Mouse (Mus musculus) embryonic facial prominence, embryonic 11.5 days (tissue): Measurements from ENCODE around the gene Eif2ak2. TPM values are rescaled to one million over a fixed set of nuclear protein-coding genes. Genes with fewer than 3 reads are reported as not detected.
A peak's percentile ranks its signal among the peaks of the same experiment; 100 is the strongest.

Experiments
- ATAC-seq: fragments of 200-750 bp; cut with Nextera tagmentation; replicated peaks from 2 replicates; pipeline ENCODE4 v1.8.0; 2017; ENCODE audit warnings: low read depth; ENCODE audit not compliant: insufficient number of reproducible peaks, low FRiP score, low TSS enrichment
- DNase-seq: peaks from one replicate; pipeline ENCODE4 v3.0.0-alpha.2; 2015; ENCODE audit warnings: low spot score
- H3K27ac ChIP-seq: fragments of 300-500 bp; sonication (generic); replicated peaks from 2 replicates; pipeline ENCODE4 v1.5.1; 2014; ENCODE audit warnings: mild to moderate bottlenecking, low read depth, low read length, control low read depth
- H3K27me3 ChIP-seq: fragments of 300-500 bp; sonication (generic); 2 replicates; pipeline ENCODE4 v1.6.1; 2014; ENCODE audit warnings: mild to moderate bottlenecking, low read length, moderate library complexity, mixed read lengths; ENCODE audit not compliant: control insufficient read depth, insufficient read depth
- H3K36me3 ChIP-seq: fragments of 300-500 bp; sonication (generic); replicated peaks from 2 replicates; pipeline ENCODE4 v1.6.1; 2014; ENCODE audit warnings: low read depth, mild to moderate bottlenecking, low read length, moderate library complexity, mixed read lengths; ENCODE audit not compliant: control insufficient read depth, insufficient read depth
- H3K4me1 ChIP-seq: fragments of 300-500 bp; sonication (generic); 2 replicates; pipeline ENCODE4 v1.6.1; 2014; ENCODE audit warnings: low read length, mixed read lengths; ENCODE audit not compliant: control insufficient read depth, insufficient read depth
- H3K4me2 ChIP-seq: fragments of 300-500 bp; sonication (generic); 2 replicates; pipeline ENCODE4 v1.6.1; 2014; ENCODE audit warnings: low read depth, mild to moderate bottlenecking, control low read depth, low read length, moderate library complexity
- H3K4me3 ChIP-seq: fragments of 300-500 bp; sonication (generic); 2 replicates; pipeline ENCODE4 v1.5.1; 2014; ENCODE audit warnings: low read depth, low read length, control low read depth
- H3K9ac ChIP-seq: fragments of 300-500 bp; sonication (generic); replicated peaks from 2 replicates; pipeline ENCODE4 v1.6.1; 2014; ENCODE audit warnings: mild to moderate bottlenecking, control low read depth, low read length
- H3K9me3 ChIP-seq: fragments of 300-500 bp; sonication (generic); replicated peaks from 2 replicates; pipeline ENCODE4 v1.6.1; 2016; ENCODE audit warnings: mild to moderate bottlenecking, low read length, inconsistent platforms, mixed read lengths; ENCODE audit not compliant: control insufficient read depth
- WGBS: fragments of 180-500 bp; shearing (Covaris S2); extraction: QIAGEN DNeasy Blood & Tissue Kit; methylation state at CpG from one replicate; pipeline ENCODE4 v1.1.7; 2014; 5-methylcytosine and 5-hydroxymethylcytosine counted together
- polyA plus RNA-seq: library from polyadenylated mRNA; unstranded; fragments of >200 nt; fragmentation: Nextera tagmentation; extraction: Ambion mirVana; gene quantifications from 2 replicates; pipeline ENCODE4 v1.2.1, GENCODE M21; 2014

Gene Eif2ak2
- polyA plus RNA-seq, 1 experiment from 2014 or later = 7.1 TPM

- Histone ChIP-seq H3K4me3 (no peak within 1 kb of the TSS), H3K4me1 (no peaks in the 10 kb centered on the region), H3K9ac (no peak within 1 kb of the TSS), H3K36me3 (no peaks in the 10 kb centered on the region), H3K27ac (no peak within 1 kb of the TSS), H3K9me3 (no peaks in the 10 kb centered on the region), H3K4me2 (no peak within 1 kb of the TSS), H3K27me3 (no peaks in the 10 kb centered on the region)
- DNase-seq = no peak
- WGBS = 82% methylated on average over 5 of the region's 5 CpGs
- no peak for ATAC-seq
Measured at GRCm38 (mm10) chr17:78906892-78907291, 24.5 kb upstream of the Eif2ak2 start, which contains the start of gene Sult6b1. Gene Sult6b1 (minus strand): TSS chr17:78906992.

DNA sequence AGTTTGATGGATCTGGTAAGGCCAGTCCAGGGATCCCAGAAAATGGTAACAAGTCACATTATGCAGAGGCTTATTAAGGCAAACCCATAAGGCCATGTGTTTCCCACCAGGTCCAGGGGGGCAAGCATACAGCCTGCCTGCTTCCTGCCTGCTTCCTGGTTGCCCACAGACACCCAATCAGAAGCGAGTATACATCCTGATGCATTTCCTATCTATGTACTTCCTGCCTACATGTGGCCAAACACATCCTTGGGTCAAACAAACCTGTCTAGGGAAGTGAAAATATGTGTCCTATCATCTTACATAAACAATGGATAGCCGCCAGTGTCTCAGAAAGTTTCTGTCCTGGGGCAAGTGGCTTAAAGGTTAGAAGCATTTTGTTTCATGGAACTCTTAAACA is 20.8 kb upstream of the Eif2ak2 start:
- Histone ChIP-seq H3K9ac (no peak overlapping the region), H3K4me2 (no peak overlapping the region), H3K27ac (no peak overlapping the region), H3K27me3 (no peaks in the 10 kb centered on the region), H3K9me3 (no peaks in the 10 kb centered on the region), H3K36me3 (no peaks in the 10 kb centered on the region), H3K4me1 (no peaks in the 10 kb centered on the region), H3K4me3 (no peak overlapping the region)
- WGBS = 88% methylated on average over 2 of the region's 2 CpGs
- DNase-seq = no peak
- ATAC-seq = no peak

DNA sequence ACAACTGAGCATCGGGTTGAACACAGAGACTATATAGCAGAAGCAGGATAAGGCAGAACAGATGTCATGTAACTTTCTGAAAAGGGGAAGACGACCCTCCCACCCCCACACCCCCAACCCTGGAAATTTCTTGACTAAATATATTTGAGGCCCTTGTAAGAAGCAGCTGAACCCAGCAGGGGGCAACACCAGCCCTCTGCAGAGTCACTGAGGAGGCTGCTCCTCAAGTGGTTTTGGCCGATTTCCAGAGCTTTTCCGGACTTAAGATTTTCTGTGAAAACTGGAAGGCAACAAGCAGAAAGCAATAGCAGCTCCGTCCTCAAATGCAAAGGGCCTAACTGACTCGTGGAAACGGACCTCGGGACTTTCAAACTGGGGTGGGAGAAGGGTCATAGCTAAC is 13.0 kb upstream of the Eif2ak2 start:
- ATAC-seq = no peak
- H3K9ac ChIP-seq = no peak overlapping the region
- no peaks in the 10 kb centered on the region for H3K36me3 ChIP-seq
- H3K4me3 ChIP-seq = no peak overlapping the region
- H3K4me1 ChIP-seq = no peaks in the 10 kb centered on the region
- no peaks in the 10 kb centered on the region for H3K9me3 ChIP-seq
- no peaks in the 10 kb centered on the region for H3K27me3 ChIP-seq
- H3K27ac ChIP-seq = no peak overlapping the region
- 39% methylated on average over 8 of the region's 8 CpGs for WGBS
- no peak overlapping the region for H3K4me2 ChIP-seq
- DNase-seq = peak; percentile 72

DNA sequence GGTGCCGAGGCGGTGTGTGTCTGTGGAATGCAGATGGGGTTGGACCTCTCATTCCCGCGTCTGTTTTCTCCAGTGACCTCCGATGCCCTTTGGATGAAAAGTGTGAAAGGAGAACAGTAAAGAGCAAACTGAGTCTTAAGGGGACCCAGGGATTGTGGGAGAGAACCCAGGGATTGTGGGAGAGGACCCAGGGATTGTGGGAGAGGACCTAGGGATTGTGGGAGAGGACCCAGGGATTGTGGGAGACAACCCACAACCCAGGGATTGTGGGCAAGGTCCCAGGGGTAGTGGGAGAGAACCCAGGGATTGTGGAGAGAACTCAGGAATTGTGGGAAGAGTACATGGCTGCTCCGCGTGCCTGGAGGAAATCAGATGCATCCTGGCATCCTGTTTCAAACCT is 12.6 kb upstream of the Eif2ak2 start:
- DNase-seq (no peak), ATAC-seq (no peak)
- whole genome bisulfite sequencing = 82% methylated on average over 7 of the region's 7 CpGs
- no peaks in the 10 kb centered on the region for H3K27me3 ChIP-seq
- no peaks in the 10 kb centered on the region for H3K9me3 ChIP-seq
- H3K4me2 ChIP-seq = no peak overlapping the region
- no peaks in the 10 kb centered on the region for H3K4me1 ChIP-seq
- H3K9ac ChIP-seq = no peak overlapping the region
- H3K4me3 ChIP-seq = no peak overlapping the region
- no peak overlapping the region for H3K27ac ChIP-seq
- H3K36me3 ChIP-seq = no peaks in the 10 kb centered on the region

DNA sequence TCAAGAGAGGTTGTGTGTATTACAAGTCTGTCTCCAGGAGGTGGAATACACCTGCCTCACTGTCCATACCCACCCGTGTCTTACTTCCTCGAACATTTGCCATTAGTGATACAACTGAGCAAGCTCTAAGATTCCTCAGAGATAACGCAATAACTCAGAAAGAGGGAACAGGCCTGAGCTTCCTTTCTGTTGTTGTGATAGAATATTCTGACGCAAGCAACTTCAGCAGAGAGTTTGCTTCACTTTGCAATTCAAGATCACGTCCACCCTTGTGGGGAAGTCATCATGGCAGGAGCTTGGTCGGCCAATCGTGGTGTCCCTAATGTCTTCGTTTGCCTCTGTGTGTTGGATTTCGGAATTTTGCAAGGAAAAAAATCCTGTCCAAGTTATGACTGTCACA is 8.6 kb upstream of the Eif2ak2 start:
- 84% methylated on average over 9 of the region's 9 CpGs for WGBS

DNA sequence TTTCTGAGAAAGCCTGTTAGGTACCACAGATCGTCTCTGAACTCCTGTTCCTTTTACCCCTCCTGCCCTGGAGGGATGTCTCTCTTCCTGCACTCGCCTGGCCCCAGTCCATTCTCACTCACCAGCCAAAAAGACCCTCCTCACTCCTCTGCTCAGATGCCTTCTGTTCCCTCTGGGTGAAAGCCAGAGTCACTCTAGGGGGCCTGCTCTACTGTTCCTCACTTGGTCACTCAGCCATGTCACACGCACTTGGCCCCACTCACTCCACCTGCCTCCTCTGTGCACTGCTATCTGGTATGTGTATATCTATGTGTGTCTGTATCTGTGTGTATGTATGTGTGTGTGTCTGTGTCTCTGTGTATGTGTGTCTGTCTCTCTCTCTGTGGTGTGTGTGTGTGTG is 6.8 kb upstream of the Eif2ak2 start:
- no peaks in the 10 kb centered on the region for H3K36me3 ChIP-seq
- no peak overlapping the region for H3K9ac ChIP-seq
- H3K9me3 ChIP-seq = no peaks in the 10 kb centered on the region
- H3K4me1 ChIP-seq = no peaks in the 10 kb centered on the region
- no peak overlapping the region for H3K27ac ChIP-seq
- H3K27me3 ChIP-seq = no peaks in the 10 kb centered on the region
- WGBS = 35% methylated on average over 3 of the region's 3 CpGs
- no peak overlapping the region for H3K4me3 ChIP-seq
- H3K4me2 ChIP-seq = no peak overlapping the region
- DNase-seq (no peak), ATAC-seq (no peak)

More for the DNA sequence above, 8.6 kb upstream of the Eif2ak2 start:
- H3K4me1 ChIP-seq = no peaks in the 10 kb centered on the region
- no peak overlapping the region for H3K4me2 ChIP-seq
- DNase-seq (no peak), ATAC-seq (no peak)
- H3K9ac ChIP-seq = no peak overlapping the region
- H3K27me3 ChIP-seq = no peaks in the 10 kb centered on the region
- H3K9me3 ChIP-seq = no peaks in the 10 kb centered on the region
- no peak overlapping the region for H3K27ac ChIP-seq
- no peaks in the 10 kb centered on the region for H3K36me3 ChIP-seq
- H3K4me3 ChIP-seq = no peak overlapping the region

- no peak overlapping the region for H3K9ac ChIP-seq
- no peaks in the 10 kb centered on the region for H3K36me3 ChIP-seq
- H3K4me1 ChIP-seq = no peaks in the 10 kb centered on the region
- H3K4me3 ChIP-seq = no peak overlapping the region
- H3K9me3 ChIP-seq = no peaks in the 10 kb centered on the region
- H3K4me2 ChIP-seq = no peak overlapping the region
- ATAC-seq (no peak), DNase-seq (no peak)
- H3K27me3 ChIP-seq = no peaks in the 10 kb centered on the region
- WGBS = 82% methylated on average over 4 of the region's 4 CpGs
- H3K27ac ChIP-seq = no peak overlapping the region
Measured at GRCm38 (mm10) chr17:78888554-78888953, 6.2 kb upstream of the Eif2ak2 start.

GRCm38 (mm10) chr17:78885286-78886065 is 3.1 kb upstream of the Eif2ak2 start:
- H3K27me3 ChIP-seq = no peaks in the 10 kb centered on the region
- no peaks in the 10 kb centered on the region for H3K9me3 ChIP-seq
- H3K4me3 ChIP-seq = no peak overlapping the region
- H3K27ac ChIP-seq = no peak overlapping the region
- WGBS = 88% methylated on average over 5 of the region's 5 CpGs
- no peak for DNase-seq
- H3K4me2 ChIP-seq = no peak overlapping the region
- no peak overlapping the region for H3K9ac ChIP-seq
- no peak for ATAC-seq
- no peaks in the 10 kb centered on the region for H3K4me1 ChIP-seq
- H3K36me3 ChIP-seq = no peaks in the 10 kb centered on the region
